Mouse (Mus musculus) olfactory bulb, adult 2 months (tissue): ENCODE data around the gene Homer2.

ENCODE experiments used
- CTCF ChIP-seq: fragments of 200-500 bp; IDR thresholded peaks from 2 replicates; pipeline ENCODE4 v1.5.1; 2012; ENCODE audit warnings: low read depth, mild to moderate bottlenecking, low read length, moderate library complexity; ENCODE audit not compliant: insufficient read depth
- POLR2A ChIP-seq: fragments of 200-500 bp; IDR thresholded peaks from 2 replicates; pipeline ENCODE4 v1.6.1; 2012; ENCODE audit warnings: mild to moderate bottlenecking, low read depth, low read length, moderate library complexity; ENCODE audit not compliant: insufficient read depth

DNA sequence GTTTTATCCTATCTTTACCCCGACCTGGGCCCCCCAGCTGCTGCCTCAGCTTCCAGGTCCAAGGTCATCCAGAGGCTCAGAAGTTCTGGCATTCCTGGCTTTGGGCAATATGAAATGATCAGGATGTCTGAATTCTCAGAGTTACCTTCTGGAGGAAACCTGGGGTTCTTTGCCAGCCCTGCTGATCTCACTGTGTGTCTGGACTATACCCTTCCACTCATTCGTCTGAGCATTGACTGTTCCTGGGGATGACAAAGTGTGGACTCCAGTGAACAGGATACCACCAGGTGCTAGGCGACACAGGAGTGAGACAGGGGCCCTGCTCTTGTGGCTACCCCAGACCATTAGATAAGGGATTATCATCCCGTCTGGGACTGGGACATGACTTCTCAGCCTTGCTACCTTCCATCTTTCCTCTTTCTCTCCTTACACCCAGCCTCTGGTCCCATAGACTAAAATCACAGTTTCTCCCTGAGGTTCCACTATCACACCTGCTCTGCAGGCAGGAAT is 143.8 kb downstream of the Homer2 start:
- TF ChIP-seq CTCF (no peak), POLR2A (no peak)
